Mouse (Mus musculus) B cell, adult 62 days (primary cell): ENCODE measurements around the gene Ppp2r3d. TPM values are rescaled to one million over a fixed set of nuclear protein-coding genes. Genes with fewer than 3 reads are reported as not detected.

Source experiments
- total RNA-seq: library from RNA; stranded (reverse); gene quantifications from 4 replicates; pipeline ENCODE4 v1.2.4, GENCODE M21; 2023

Ppp2r3d gene
- total RNA-seq: 405 to 457 TPM (median 432 TPM) in 4 replicates

GRCm38 (mm10) chr9:124476096-124476902 lies at the start of gene Ppp2r3d:
Ppp2r3d (minus strand) TSS chr9:124476898.

GRCm38 (mm10) chr9:124493693-124494092 lies 17.0 kb upstream of the Ppp2r3d start, which contains the start of gene Gm21836:
Gm21836 (minus strand) TSS chr9:124493793.

Other genes with a start within 250 kb of the Ppp2r3d start
- 22.1 to 29.5 TPM (median 25.9 TPM) in 4 replicates for gene 2010315B03Rik, start 164.2 kb downstream of the Ppp2r3d start, total RNA-seq
- not detected in 4 replicates for gene Gm21836, start 16.9 kb upstream of the Ppp2r3d start, total RNA-seq